Mouse (Mus musculus) neural tube, embryonic 15.5 days (tissue): Measurements from ENCODE around the gene Card10. TPM values are rescaled to one million over a fixed set of nuclear protein-coding genes. Genes with fewer than 3 reads are reported as not detected.

Experiments
- ATAC-seq: fragments of 200-750 bp; cut with Nextera tagmentation; 2 replicates; pipeline ENCODE4 v1.8.0; 2017; ENCODE audit warnings: mild to moderate bottlenecking, moderate TSS enrichment, moderate library complexity; ENCODE audit not compliant: low FRiP score
- H3K27ac ChIP-seq: fragments of 300-500 bp; sonication (generic); replicated peaks from 2 replicates; pipeline ENCODE4 v1.5.1; 2015; ENCODE audit warnings: mild to moderate bottlenecking, inconsistent platforms
- H3K27me3 ChIP-seq: fragments of 300-500 bp; sonication (generic); replicated peaks from 2 replicates; pipeline ENCODE4 v1.6.1; 2015; ENCODE audit warnings: inconsistent platforms
- H3K36me3 ChIP-seq: fragments of 300-500 bp; sonication (generic); 2 replicates; pipeline ENCODE4 v1.6.1; 2015; ENCODE audit warnings: inconsistent platforms
- H3K4me1 ChIP-seq: fragments of 300-500 bp; sonication (generic); 2 replicates; pipeline ENCODE4 v1.6.1; 2015; ENCODE audit warnings: inconsistent platforms
- H3K4me2 ChIP-seq: fragments of 300-500 bp; sonication (generic); 2 replicates; pipeline ENCODE4 v1.6.1; 2015; ENCODE audit warnings: inconsistent platforms, mild to moderate bottlenecking, moderate library complexity
- H3K4me3 ChIP-seq: fragments of 300-500 bp; sonication (generic); replicated peaks from 2 replicates; pipeline ENCODE4 v1.5.1; 2015; ENCODE audit warnings: mild to moderate bottlenecking, inconsistent platforms
- H3K9ac ChIP-seq: fragments of 300-500 bp; sonication (generic); replicated peaks from 2 replicates; pipeline ENCODE4 v1.6.1; 2015; ENCODE audit warnings: mild to moderate bottlenecking, inconsistent platforms
- H3K9me3 ChIP-seq: fragments of 300-500 bp; sonication (generic); replicated peaks from 2 replicates; pipeline ENCODE4 v1.6.1; 2016; ENCODE audit warnings: inconsistent platforms
- WGBS: fragments of 180-500 bp; shearing (Covaris S2); methylation state at CpG from one replicate; pipeline ENCODE4 v1.1.7; 2015; ENCODE audit warnings: mixed read lengths; 5-methylcytosine and 5-hydroxymethylcytosine counted together
- polyA plus RNA-seq: library from polyadenylated mRNA; unstranded; fragments of >200 nt; fragmentation: Nextera tagmentation; extraction: Ambion mirVana; gene quantifications from 2 replicates; pipeline ENCODE4 v1.2.1, GENCODE M21; 2015

Card10 gene
- polyA plus RNA-seq, 1 experiment from 2014 or later = 1.9 TPM

- ATAC-seq = no peak
- H3K4me1 ChIP-seq = peaks cover 6% of the 10 kb centered on the region; the same call in 1 of the 2 replicates
- H3K4me2 ChIP-seq = no peak overlapping the region
- H3K9ac ChIP-seq = no peak overlapping the region
- H3K27ac ChIP-seq = no peak overlapping the region
- WGBS = 91% methylated on average over 5 of the region's 5 CpGs
- no peak overlapping the region for H3K4me3 ChIP-seq
- H3K9me3 ChIP-seq = no peaks in the 10 kb centered on the region
- no peaks in the 10 kb centered on the region; the same call in 1 of the 2 replicates for H3K27me3 ChIP-seq
- H3K36me3 ChIP-seq = no peaks in the 10 kb centered on the region
Measured at GRCm38 (mm10) chr15:78779690-78780089, 23.2 kb downstream of the Card10 start.

DNA sequence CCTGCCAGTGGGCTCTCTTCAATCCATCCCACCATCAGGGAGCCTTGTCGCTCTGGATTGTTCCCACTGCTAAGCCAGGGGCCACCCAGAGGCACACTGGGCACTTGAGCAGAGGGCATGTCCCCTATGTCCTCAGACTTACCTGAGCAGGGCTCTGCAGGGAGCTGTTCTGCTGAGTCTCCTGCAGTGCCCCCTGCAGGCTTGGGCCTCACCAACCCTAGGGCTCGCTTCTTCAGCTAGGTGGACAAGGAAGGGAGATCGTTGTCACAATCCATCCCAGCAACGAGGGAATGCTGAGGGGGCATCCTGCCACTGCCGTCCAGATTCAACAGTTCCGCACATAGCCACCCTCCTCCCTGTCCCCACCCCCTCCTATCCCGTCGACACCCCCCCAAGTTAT, 23.6 kb downstream of the Card10 start:
- 83% methylated on average over 8 of the region's 8 CpGs for WGBS

GRCm38 (mm10) chr15:78778077-78778870, 24.6 kb downstream of the Card10 start:
- Histone ChIP-seq H3K9me3 (no peaks in the 10 kb centered on the region), H3K4me3 (no peak overlapping the region), H3K27me3 (no peaks in the 10 kb centered on the region; the same call in 1 of the 2 replicates), H3K4me1 (peaks cover 13% of the 10 kb centered on the region), H3K9ac (no peak overlapping the region), H3K27ac (peak overlapping the region; percentile 33; the same call in 1 of the 2 replicates), H3K4me2 (no peak overlapping the region), H3K36me3 (no peaks in the 10 kb centered on the region)
- peak; percentile 40; the same call in 1 of the 2 replicates for ATAC-seq
- 49% methylated on average over 13 of the region's 15 CpGs for WGBS

More for the DNA sequence above, 23.6 kb downstream of the Card10 start:
- peaks cover 6% of the 10 kb centered on the region; the same call in 1 of the 2 replicates for H3K4me1 ChIP-seq
- no peak overlapping the region for H3K9ac ChIP-seq
- no peaks in the 10 kb centered on the region for H3K36me3 ChIP-seq
- no peak overlapping the region for H3K27ac ChIP-seq
- H3K4me3 ChIP-seq = no peak overlapping the region
- no peak overlapping the region for H3K4me2 ChIP-seq
- ATAC-seq = no peak
- H3K27me3 ChIP-seq = no peaks in the 10 kb centered on the region; the same call in 1 of the 2 replicates
- no peaks in the 10 kb centered on the region for H3K9me3 ChIP-seq

- H3K9me3 ChIP-seq = no peaks in the 10 kb centered on the region
- peak within 1 kb of the TSS; percentile 63 for H3K27ac ChIP-seq
- H3K4me2 ChIP-seq = peak within 1 kb of the TSS; percentile 43
- ATAC-seq = peak; percentile 58
- peaks cover 41% of the 10 kb centered on the region for H3K4me1 ChIP-seq
- no peak within 1 kb of the TSS for H3K9ac ChIP-seq
- H3K4me3 ChIP-seq = peak within 1 kb of the TSS; percentile 13
- H3K27me3 ChIP-seq = 0 out of 2 replicates have a peak, but pooled peaks cover 3% of the 10 kb centered on the region
- 3% methylated on average over 11 of the region's 11 CpGs for WGBS
- H3K36me3 ChIP-seq = no peaks in the 10 kb centered on the region
Measured at GRCm38 (mm10) chr15:78773290-78773729, 29.5 kb downstream of the Card10 start, which contains the start of gene Mfng. TSS of gene Mfng (minus strand) at chr15:78773475.

- Histone ChIP-seq H3K4me3 (peak overlapping the region; percentile 13), H3K27ac (peak overlapping the region; percentile 63), H3K4me1 (peaks cover 39% of the 10 kb centered on the region), H3K27me3 (0 out of 2 replicates have a peak, but pooled peaks cover 3% of the 10 kb centered on the region), H3K36me3 (no peaks in the 10 kb centered on the region), H3K4me2 (peak overlapping the region; percentile 43), H3K9me3 (no peaks in the 10 kb centered on the region), H3K9ac (no peak overlapping the region)
- WGBS = 35% methylated on average over 14 of the region's 14 CpGs
- ATAC-seq = no peak; the same call in 1 of the 2 replicates
Measured at GRCm38 (mm10) chr15:78772856-78773255, 30.0 kb downstream of the Card10 start.

DNA sequence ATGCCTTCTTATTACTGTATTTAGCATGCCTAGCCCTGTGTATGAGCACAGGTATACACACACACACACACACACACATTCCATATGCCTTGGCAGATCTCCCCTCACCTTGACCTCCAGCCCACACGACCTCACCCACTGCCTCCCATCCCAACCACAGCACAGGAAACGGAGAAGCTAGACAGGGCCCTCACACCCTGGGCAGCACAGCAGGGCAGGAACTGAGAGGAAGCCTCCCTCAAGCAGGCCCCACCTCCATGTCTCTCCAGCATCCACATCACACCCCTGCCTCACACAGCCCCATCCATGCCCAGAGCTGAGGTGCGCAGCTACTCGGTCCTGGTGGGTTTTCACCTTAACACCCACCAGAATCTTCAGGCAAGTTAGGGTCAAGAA, 30.5 kb downstream of the Card10 start:
- peak overlapping the region; percentile 13 for H3K4me3 ChIP-seq
- no peaks in the 10 kb centered on the region for H3K9me3 ChIP-seq
- no peaks in the 10 kb centered on the region for H3K36me3 ChIP-seq
- ATAC-seq = peak; percentile 19; the same call in 1 of the 2 replicates
- peak overlapping the region; percentile 43 for H3K4me2 ChIP-seq
- H3K27me3 ChIP-seq = 0 out of 2 replicates have a peak, but pooled peaks cover 3% of the 10 kb centered on the region
- peak overlapping the region; percentile 63; the same call in 1 of the 2 replicates for H3K27ac ChIP-seq
- WGBS = 57% methylated on average over 4 of the region's 4 CpGs
- no peak overlapping the region for H3K9ac ChIP-seq
- H3K4me1 ChIP-seq = peaks cover 39% of the 10 kb centered on the region

DNA sequence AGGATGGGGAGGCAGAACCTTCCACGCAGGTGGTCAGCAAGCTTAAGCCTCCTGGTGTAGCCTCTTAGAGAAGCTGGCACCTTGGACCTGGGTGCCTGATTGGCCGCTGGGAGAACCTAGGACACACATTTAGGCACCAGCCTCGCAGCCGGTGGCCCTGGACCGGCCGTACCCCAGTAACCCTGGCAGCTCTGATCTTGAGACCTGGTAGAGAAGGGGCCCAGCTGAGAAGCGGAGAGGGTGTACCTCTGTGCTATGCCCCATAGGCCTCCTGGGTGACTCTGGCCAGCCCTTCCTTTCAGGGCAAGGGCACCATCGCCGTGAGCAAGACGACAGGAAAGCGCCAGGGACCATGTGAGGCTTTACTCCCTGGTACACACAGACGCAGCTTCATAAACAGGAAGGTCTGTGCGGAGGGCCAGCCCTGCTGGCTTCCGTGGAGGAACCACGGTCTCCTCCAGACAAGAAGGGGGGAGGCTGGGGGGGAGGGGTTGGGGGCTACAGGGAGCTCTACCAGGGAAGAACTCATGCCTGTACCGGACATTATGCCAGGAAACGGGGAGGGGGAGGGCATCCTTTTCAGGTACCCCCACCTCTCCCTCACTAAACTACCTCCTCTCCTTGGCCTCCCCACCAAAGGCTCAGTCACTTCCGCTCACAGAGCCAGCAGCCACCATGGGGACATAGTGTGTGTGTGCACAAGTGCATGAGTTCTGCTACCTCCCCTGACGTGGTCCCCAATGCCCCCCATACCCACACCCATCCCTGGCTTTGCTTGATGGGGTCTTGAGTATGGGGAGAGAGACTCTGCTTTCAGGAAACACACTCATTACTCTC, 31.1 kb downstream of the Card10 start:
- Histone ChIP-seq H3K27me3 (0 out of 2 replicates have a peak, but pooled peaks cover 3% of the 10 kb centered on the region), H3K4me3 (no peak overlapping the region), H3K4me1 (peaks cover 39% of the 10 kb centered on the region), H3K27ac (peak overlapping the region; percentile 37), H3K4me2 (peak overlapping the region; percentile 43), H3K36me3 (no peaks in the 10 kb centered on the region), H3K9me3 (no peaks in the 10 kb centered on the region), H3K9ac (no peak overlapping the region)
- WGBS = 44% methylated on average over 19 of the region's 19 CpGs
- no peak for ATAC-seq

DNA sequence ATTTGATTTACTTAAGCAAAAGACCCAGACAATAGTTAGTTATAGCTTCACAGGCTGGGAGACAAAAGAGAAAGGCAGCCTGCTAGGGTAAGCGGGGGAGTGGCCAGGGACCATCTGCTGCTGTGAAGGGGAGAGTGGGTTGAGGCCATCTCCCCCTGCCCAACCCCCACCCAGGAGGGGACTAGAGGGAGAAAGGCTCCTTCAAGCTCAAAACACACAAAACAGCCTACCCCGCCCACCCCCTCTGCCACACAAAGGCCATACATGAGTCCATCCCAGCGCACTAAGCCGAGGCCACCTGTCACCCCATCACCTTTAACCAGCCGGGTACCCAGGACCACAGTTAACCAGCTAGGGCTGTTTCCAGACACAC, 31.9 kb downstream of the Card10 start:
- H3K4me3 ChIP-seq = no peak overlapping the region

GRCm38 (mm10) chr15:78770234-78770982, 32.4 kb downstream of the Card10 start:
- Histone ChIP-seq H3K4me2 (peak overlapping the region; percentile 43; the same call in 1 of the 2 replicates), H3K4me3 (no peak overlapping the region), H3K27ac (peak overlapping the region; percentile 30; the same call in 1 of the 2 replicates), H3K9ac (no peak overlapping the region), H3K4me1 (peaks cover 39% of the 10 kb centered on the region), H3K9me3 (no peaks in the 10 kb centered on the region), H3K27me3 (0 out of 2 replicates have a peak, but pooled peaks cover 3% of the 10 kb centered on the region), H3K36me3 (no peaks in the 10 kb centered on the region)
- no peak for ATAC-seq
- 27% methylated on average over 9 of the region's 9 CpGs for WGBS

More for the DNA sequence above, 31.9 kb downstream of the Card10 start:
- no peak for ATAC-seq
- H3K27ac ChIP-seq = 0 out of 2 replicates have a peak overlapping the region, but pooled peaks have one; percentile 30
- H3K9ac ChIP-seq = no peak overlapping the region
- peaks cover 39% of the 10 kb centered on the region for H3K4me1 ChIP-seq
- no peaks in the 10 kb centered on the region for H3K9me3 ChIP-seq
- 12% methylated on average over 5 of the region's 5 CpGs for WGBS
- no peaks in the 10 kb centered on the region for H3K36me3 ChIP-seq
- H3K27me3 ChIP-seq = 0 out of 2 replicates have a peak, but pooled peaks cover 3% of the 10 kb centered on the region
- peak overlapping the region; percentile 43 for H3K4me2 ChIP-seq

DNA sequence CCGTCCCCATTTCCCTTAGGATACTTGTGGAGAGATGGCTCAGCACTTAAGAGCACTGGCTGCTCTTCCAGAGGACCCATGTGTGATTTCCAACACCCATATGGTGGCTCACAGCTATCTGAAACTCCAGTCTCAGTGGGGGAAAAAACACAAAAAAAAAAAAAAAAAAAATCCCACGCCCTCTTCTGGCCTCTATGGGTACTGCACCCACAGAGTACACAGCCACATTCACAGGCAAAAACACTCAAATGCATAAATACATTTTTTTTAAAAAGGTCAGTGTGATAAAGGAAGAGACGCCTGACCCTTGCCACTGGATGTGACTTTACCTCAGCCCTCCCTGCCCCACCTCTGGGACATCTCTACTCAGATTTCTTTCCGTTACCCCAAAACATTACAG, 33.8 kb downstream of the Card10 start:
- no peak overlapping the region for H3K27ac ChIP-seq
- no peak overlapping the region for H3K4me2 ChIP-seq
- WGBS = 93% methylated on average over 4 of the region's 4 CpGs
- no peak for ATAC-seq
- 0 out of 2 replicates have a peak, but pooled peaks cover 3% of the 10 kb centered on the region for H3K27me3 ChIP-seq
- no peaks in the 10 kb centered on the region for H3K9me3 ChIP-seq
- H3K9ac ChIP-seq = no peak overlapping the region
- no peaks in the 10 kb centered on the region for H3K36me3 ChIP-seq
- no peak overlapping the region for H3K4me3 ChIP-seq
- H3K4me1 ChIP-seq = peaks cover 39% of the 10 kb centered on the region
